Comparison of ENCODE assay signal across 7 mouse cellular contexts in genomic region chr11:69754701-69755100, GRCm38 (mm10). TPM values are rescaled to one million over a fixed set of nuclear protein-coding genes. Genes with fewer than 3 reads are reported as not detected.
DNase-seq lines count a peak whose midpoint lies in the region; ATAC-seq and TF ChIP-seq lines count a peak whose summit lies in the region.

No protein-coding gene starts in this region.

- H3K79me2 ChIP-seq in liver, adult 2 months (ENCODE audit: control insufficient read depth, insufficient read depth, low read length): peaks cover 29% of the 10 kb centered on the region; the same call in 1 of the 2 replicates

- no peak for TF ChIP-seq POLR2A in liver, adult 2 months (IDR thresholded peaks at IDR 0.05; ENCODE audit: extremely low read depth, insufficient read depth, low read length)

- no peak overlapping the region for H3K4me3 ChIP-seq in liver, adult 2 months (ENCODE audit: insufficient read depth, low read depth, low read length)
- no peak overlapping the region for H3K4me3 ChIP-seq in forebrain, postnatal 0 days (ENCODE audit: low read depth, low read length)
- no peak overlapping the region for H3K4me3 ChIP-seq in liver, embryonic 12.5 days

- H3K9me3 ChIP-seq in forebrain, postnatal 0 days (ENCODE audit: low read length): no peaks in the 10 kb centered on the region
- no peaks in the 10 kb centered on the region for H3K9me3 ChIP-seq in liver, embryonic 12.5 days (replicated peaks)

- WGBS in liver, adult 2 months: 25% methylated on average over 3 of the region's 3 CpGs
- 35% methylated on average over 3 of the region's 3 CpGs for WGBS in forebrain, postnatal 0 days
- 42% methylated on average over 3 of the region's 3 CpGs for WGBS in liver, embryonic 12.5 days (ENCODE audit: insufficient replicate concordance)

- no peak overlapping the region for H3K9ac ChIP-seq in liver, adult 2 months (ENCODE audit: low read depth, low read length)
- H3K9ac ChIP-seq in forebrain, postnatal 0 days: no peak overlapping the region
- peak overlapping the region; percentile 39; the same call in 1 of the 2 replicates for H3K9ac ChIP-seq in liver, embryonic 12.5 days

- no peaks in the 10 kb centered on the region for H3K27me3 ChIP-seq in liver, adult 2 months (ENCODE audit: control insufficient read depth, insufficient read depth, low read length)
- no peaks in the 10 kb centered on the region for H3K27me3 ChIP-seq in forebrain, postnatal 0 days (ENCODE audit: insufficient read depth, low read length)
- H3K27me3 ChIP-seq in liver, embryonic 12.5 days (replicated peaks): no peaks in the 10 kb centered on the region

- H3K36me3 ChIP-seq in liver, adult 2 months (ENCODE audit: control insufficient read depth, insufficient read depth, low read length): peaks cover 2% of the 10 kb centered on the region
- no peaks in the 10 kb centered on the region for H3K36me3 ChIP-seq in forebrain, postnatal 0 days (ENCODE audit: insufficient read depth)
- H3K36me3 ChIP-seq in liver, embryonic 12.5 days: peaks cover 21% of the 10 kb centered on the region

- H3K4me1 ChIP-seq in liver, adult 2 months (ENCODE audit: control insufficient read depth, insufficient read depth, low read length): peaks cover 24% of the 10 kb centered on the region
- H3K4me1 ChIP-seq in forebrain, postnatal 0 days (ENCODE audit: insufficient read depth): peaks cover 17% of the 10 kb centered on the region
- peaks cover 68% of the 10 kb centered on the region for H3K4me1 ChIP-seq in liver, embryonic 12.5 days

- DNase-seq in liver, adult 2 months (ENCODE audit: extremely low read depth, low read depth, low spot score): peak; percentile 67
- no peak for DNase-seq in liver
- peak; percentile 91 for DNase-seq in brain, adult 2 months (ENCODE audit: low read depth, low spot score)
- peak; percentile 81 for DNase-seq in forebrain, postnatal 0 days
- DNase-seq in retina, postnatal 1 day: peak; percentile 85

- H3K27ac ChIP-seq in liver, adult 2 months (replicated peaks; ENCODE audit: insufficient read depth, low read depth, low read length): no peak overlapping the region
- H3K27ac ChIP-seq in forebrain, postnatal 0 days (ENCODE audit: low read depth, low read length): no peak overlapping the region
- H3K27ac ChIP-seq in liver, embryonic 12.5 days: peak overlapping the region; percentile 49

- no peak overlapping the region for H3K4me2 ChIP-seq in forebrain, postnatal 0 days (ENCODE audit: low read depth)
- H3K4me2 ChIP-seq in liver, embryonic 12.5 days: peak overlapping the region; percentile 87

- TF ChIP-seq CTCF in liver, adult 2 months (IDR thresholded peaks at IDR 0.05; ENCODE audit: low read depth, low read length): no peak
- TF ChIP-seq CTCF in forebrain, postnatal 0 days (IDR thresholded peaks at IDR 0.05; ENCODE audit: low read depth): peak; percentile 78

- ATAC-seq in forebrain, postnatal 0 days: no peak
- ATAC-seq in liver, embryonic 12.5 days: no peak
- no peak for ATAC-seq in granulocyte monocyte progenitor cell, adult 5-6 weeks (replicated peaks; ENCODE audit: poor library complexity, severe bottlenecking)

RNA-seq across cellular contexts. Expression of gene Polr2a, which starts 3.7 kb away (rescaled TPM):
- total RNA-seq in liver, adult 2 months (2014; rRNA removed): 10.0 and 12.6 TPM in 2 replicates
- 9.9 and 10.6 TPM in 2 replicates for polyA plus RNA-seq in liver, adult 2 months (2012; rRNA removed)
- total RNA-seq in forebrain, postnatal 0 days (2014; rRNA removed): 11.1 and 20.5 TPM in 2 replicates
- polyA plus RNA-seq in forebrain, postnatal 0 days (2015; fragmentation: Nextera tagmentation; extraction: Ambion mirVana): 9.1 and 10.0 TPM in 2 replicates
- 17.4 and 20.2 TPM in 2 replicates for polyA plus RNA-seq in liver, embryonic 12.5 days (2016; fragmentation: Nextera tagmentation; extraction: Ambion mirVana)
- total RNA-seq in granulocyte monocyte progenitor cell, adult 5-6 weeks (2014; fragmentation: Nextera tagmentation): 153 and 165 TPM in 2 replicates
- 30.2 and 38.5 TPM in 2 replicates for total RNA-seq in granulocyte monocyte progenitor cell, adult 5-6 weeks (2017)

RNA-seq across cellular contexts. Expression of gene Slc35g3, which starts 7.1 kb away (rescaled TPM):
- total RNA-seq in liver, adult 2 months (2014; rRNA removed): not detected in 2 replicates
- polyA plus RNA-seq in liver, adult 2 months (2012; rRNA removed): not detected in 2 replicates
- total RNA-seq in forebrain, postnatal 0 days (2014; rRNA removed): not detected in 2 replicates
- polyA plus RNA-seq in forebrain, postnatal 0 days (2015; fragmentation: Nextera tagmentation; extraction: Ambion mirVana): 0.21 TPM in 1 of 2 replicates, not detected in the other
- not detected in 2 replicates for polyA plus RNA-seq in liver, embryonic 12.5 days (2016; fragmentation: Nextera tagmentation; extraction: Ambion mirVana)
- not detected in 2 replicates for total RNA-seq in granulocyte monocyte progenitor cell, adult 5-6 weeks (2014; fragmentation: Nextera tagmentation)
- not detected in 2 replicates for total RNA-seq in granulocyte monocyte progenitor cell, adult 5-6 weeks (2017)

RNA-seq across cellular contexts. Expression of gene Zbtb4, which starts 11.0 kb away (rescaled TPM):
- total RNA-seq in liver, adult 2 months (2014; rRNA removed): 2.6 and 4.4 TPM in 2 replicates
- polyA plus RNA-seq in liver, adult 2 months (2012; rRNA removed): 8.2 and 9.7 TPM in 2 replicates
- 20.3 and 22.9 TPM in 2 replicates for total RNA-seq in forebrain, postnatal 0 days (2014; rRNA removed)
- polyA plus RNA-seq in forebrain, postnatal 0 days (2015; fragmentation: Nextera tagmentation; extraction: Ambion mirVana): 2.1 and 2.7 TPM in 2 replicates
- polyA plus RNA-seq in liver, embryonic 12.5 days (2016; fragmentation: Nextera tagmentation; extraction: Ambion mirVana): 0.43 and 0.70 TPM in 2 replicates
- total RNA-seq in granulocyte monocyte progenitor cell, adult 5-6 weeks (2014; fragmentation: Nextera tagmentation): 1.8 and 2.1 TPM in 2 replicates
- total RNA-seq in granulocyte monocyte progenitor cell, adult 5-6 weeks (2017): 0.26 and 0.43 TPM in 2 replicates

RNA-seq across cellular contexts. Expression of gene Chrnb1, which starts 41.0 kb away (rescaled TPM):
- total RNA-seq in liver, adult 2 months (2014; rRNA removed): 0.46 and 0.54 TPM in 2 replicates
- 0.28 and 0.35 TPM in 2 replicates for polyA plus RNA-seq in liver, adult 2 months (2012; rRNA removed)
- total RNA-seq in forebrain, postnatal 0 days (2014; rRNA removed): 0.33 and 3.8 TPM in 2 replicates
- 0.69 and 1.2 TPM in 2 replicates for polyA plus RNA-seq in forebrain, postnatal 0 days (2015; fragmentation: Nextera tagmentation; extraction: Ambion mirVana)
- 0.63 and 0.64 TPM in 2 replicates for polyA plus RNA-seq in liver, embryonic 12.5 days (2016; fragmentation: Nextera tagmentation; extraction: Ambion mirVana)
- not detected in 2 replicates for total RNA-seq in granulocyte monocyte progenitor cell, adult 5-6 weeks (2014; fragmentation: Nextera tagmentation)
- 0.82 TPM in 1 of 2 replicates, not detected in the other for total RNA-seq in granulocyte monocyte progenitor cell, adult 5-6 weeks (2017)

RNA-seq across cellular contexts. Expression of gene Fgf11, which starts 47.0 kb away (rescaled TPM):
- total RNA-seq in liver, adult 2 months (2014; rRNA removed): 0.18 and 0.20 TPM in 2 replicates
- polyA plus RNA-seq in liver, adult 2 months (2012; rRNA removed): 0.33 and 0.34 TPM in 2 replicates
- 10.1 and 15.9 TPM in 2 replicates for total RNA-seq in forebrain, postnatal 0 days (2014; rRNA removed)
- 1.6 and 3.1 TPM in 2 replicates for polyA plus RNA-seq in forebrain, postnatal 0 days (2015; fragmentation: Nextera tagmentation; extraction: Ambion mirVana)
- 0.45 and 0.48 TPM in 2 replicates for polyA plus RNA-seq in liver, embryonic 12.5 days (2016; fragmentation: Nextera tagmentation; extraction: Ambion mirVana)
- total RNA-seq in granulocyte monocyte progenitor cell, adult 5-6 weeks (2014; fragmentation: Nextera tagmentation): 1.6 and 2.9 TPM in 2 replicates
- not detected in 2 replicates for total RNA-seq in granulocyte monocyte progenitor cell, adult 5-6 weeks (2017)
